Mouse (Mus musculus): Measurements from ENCODE around the gene Ccnyl1.
A peak's percentile ranks its signal among the peaks of the same experiment; 100 is the strongest.

Gene Ccnyl1

GRCm38 (mm10) chr1:64701780-64702179 is 11.5 kb downstream of the Ccnyl1 start:
- DNase-seq (ENCODE audit: low spot score in 2 of 2): no peak

- DNase-seq (ENCODE audit: low spot score in 2 of 2): peak; percentile 37 to 80
Measured at GRCm38 (mm10) chr1:64705230-64705629, 15.0 kb downstream of the Ccnyl1 start.

GRCm38 (mm10) chr1:64706610-64707009 is 16.4 kb downstream of the Ccnyl1 start:
- no peak for DNase-seq (ENCODE audit: low spot score in 2 of 2)

GRCm38 (mm10) chr1:64709891-64710290 is 19.6 kb downstream of the Ccnyl1 start:
- peak in 1 of 2 experiments; percentile 31 for DNase-seq (ENCODE audit: low spot score in 2 of 2)

- DNase-seq (ENCODE audit: low spot score in 2 of 2): no peak
Measured at GRCm38 (mm10) chr1:64712006-64712760, 21.9 kb downstream of the Ccnyl1 start.

- DNase-seq (ENCODE audit: low spot score in 2 of 2): no peak
Measured at GRCm38 (mm10) chr1:64715458-64715857, 25.2 kb downstream of the Ccnyl1 start.

- DNase-seq (ENCODE audit: low spot score in 2 of 2): no peak
Measured at GRCm38 (mm10) chr1:64716589-64717304, 26.5 kb downstream of the Ccnyl1 start.

- DNase-seq (ENCODE audit: low spot score in 2 of 2): peak in 1 of 2 experiments; percentile 64
Measured at GRCm38 (mm10) chr1:64717504-64717903, 27.2 kb downstream of the Ccnyl1 start.

GRCm38 (mm10) chr1:64721034-64721587 is 30.9 kb downstream of the Ccnyl1 start:
- no peak for DNase-seq (ENCODE audit: low spot score in 2 of 2)

GRCm38 (mm10) chr1:64730046-64730445 is 39.8 kb downstream of the Ccnyl1 start:
- DNase-seq (ENCODE audit: low spot score in 2 of 2): no peak

- DNase-seq (ENCODE audit: low spot score in 2 of 2): no peak
Measured at GRCm38 (mm10) chr1:64731341-64732020, 41.2 kb downstream of the Ccnyl1 start.

GRCm38 (mm10) chr1:64732161-64732560 is 41.9 kb downstream of the Ccnyl1 start:
- DNase-seq (ENCODE audit: low spot score in 2 of 2): no peak

- no peak for DNase-seq (ENCODE audit: low spot score in 2 of 2)
Measured at GRCm38 (mm10) chr1:64732637-64733200, 42.5 kb downstream of the Ccnyl1 start.

GRCm38 (mm10) chr1:64733453-64734245 is 43.4 kb downstream of the Ccnyl1 start:
- peak in 1 of 2 experiments; percentile 46 for DNase-seq (ENCODE audit: low spot score in 2 of 2)

- peak; percentile 39 to 58 for DNase-seq (ENCODE audit: low spot score in 2 of 2)
Measured at GRCm38 (mm10) chr1:64734771-64735750, 44.8 kb downstream of the Ccnyl1 start.

- DNase-seq (ENCODE audit: low spot score in 2 of 2): peak; percentile 49 to 62
Measured at GRCm38 (mm10) chr1:64735781-64736680, 45.8 kb downstream of the Ccnyl1 start.

GRCm38 (mm10) chr1:64736681-64737501 is 46.6 kb downstream of the Ccnyl1 start:
- peak; percentile 58 to 67 for DNase-seq (ENCODE audit: low spot score in 2 of 2)
